In the genomic region with DNA sequence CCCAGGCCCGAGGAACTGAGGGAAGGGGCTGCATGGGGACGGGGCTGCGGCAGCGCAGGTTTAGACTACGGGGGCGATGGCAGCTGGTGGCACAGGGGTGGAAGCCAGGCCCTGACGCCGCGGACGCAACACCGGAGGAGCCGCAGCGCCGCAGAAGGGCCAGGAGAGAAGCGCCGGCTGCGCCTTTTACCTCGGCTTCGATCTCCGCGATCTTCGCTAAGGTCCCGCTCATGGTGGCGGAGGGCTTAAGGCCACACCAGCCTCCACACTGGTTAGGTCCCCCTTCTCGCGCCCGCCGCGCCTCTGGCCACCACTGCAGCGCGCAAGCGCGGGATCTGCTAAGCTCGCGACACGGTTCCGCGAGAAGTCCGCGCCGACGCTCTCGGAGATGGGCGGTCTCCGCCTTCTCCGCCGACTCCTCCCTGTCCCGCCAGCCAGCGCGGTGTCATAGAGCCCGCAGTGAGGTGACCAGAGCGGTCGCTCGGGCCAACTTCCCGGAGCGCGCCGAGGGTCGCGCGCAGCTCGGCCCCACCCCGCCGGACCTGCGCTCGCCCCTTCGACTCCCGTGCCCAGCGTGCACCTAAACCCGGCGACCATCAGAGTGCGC, we compare ENCODE assay signal across 8 mouse cellular contexts. TPM values are rescaled to one million over a fixed set of nuclear protein-coding genes. Genes with fewer than 3 reads are reported as not detected.
DNase-seq lines count a peak whose midpoint lies in the region; ATAC-seq and TF ChIP-seq lines count a peak whose summit lies in the region.

Drg1 (minus strand) TSS at position 337 of the 607 bp plus-strand sequence.

- peak within 1 kb of the TSS; percentile 51 for H3K27ac ChIP-seq in cortical plate, adult 2 months (ENCODE audit: insufficient read depth, low read length)

- TF ChIP-seq POLR2A in cortical plate, adult 2 months (IDR thresholded peaks at IDR 0.05; ENCODE audit: extremely low read depth, insufficient read depth, low read length): peak; percentile 92

- peak; percentile 79 to 91 for DNase-seq in gastrocnemius, adult 8-10 months (ENCODE audit: low spot score in 2 of 2)
- peak; percentile 82 for DNase-seq in hindlimb bud, embryonic 11.5 days (ENCODE audit: extremely low spot score, low read depth, low spot score)
- DNase-seq in left cerebral cortex, adult 8-10 months (ENCODE audit: low spot score in 2 of 2): peak; percentile 80 to 90
- DNase-seq in right cerebral cortex, postnatal 10 days (ENCODE audit: low spot score in 2 of 2): peak; percentile 96
- DNase-seq in urinary bladder, postnatal 25 days (ENCODE audit: low spot score): peak; percentile 89

- H3K36me3 ChIP-seq in megakaryocyte, embryonic 14.5 days (replicated peaks; ENCODE audit: low read length): peaks cover 36% of the 10 kb centered on the region

- no peaks in the 10 kb centered on the region for H3K27me3 ChIP-seq in megakaryocyte, embryonic 14.5 days (replicated peaks)

- no peak for TF ChIP-seq CTCF in cortical plate, adult 2 months (IDR thresholded peaks at IDR 0.05; ENCODE audit: extremely low read depth, insufficient read depth, low read length)

- H3K4me3 ChIP-seq in cortical plate, adult 2 months (ENCODE audit: insufficient read depth, low read length): peak within 1 kb of the TSS; percentile 95
- peak within 1 kb of the TSS; percentile 100 for H3K4me3 ChIP-seq in megakaryocyte, embryonic 14.5 days (replicated peaks)

- H3K9me3 ChIP-seq in megakaryocyte, embryonic 14.5 days: no peaks in the 10 kb centered on the region

- peak; percentile 96 for ATAC-seq in activated CD4-positive, CD25-positive, alpha-beta regulatory T cell, adult 4 months

- H3K4me1 ChIP-seq in cortical plate, adult 2 months (ENCODE audit: control insufficient read depth, insufficient read depth, low read length): peaks cover 4% of the 10 kb centered on the region; the same call in 1 of the 2 replicates
- peaks cover 34% of the 10 kb centered on the region for H3K4me1 ChIP-seq in megakaryocyte, embryonic 14.5 days

RNA-seq across cellular contexts. Expression of gene Drg1, which starts in this region (rescaled TPM):
- polyA plus RNA-seq in activated CD4-positive, CD25-positive, alpha-beta regulatory T cell, adult 4 months (2017; shearing (Covaris generic)): 100 to 1,000 TPM; 166 to 178 TPM
- 77.1 and 88.5 TPM in 2 replicates for polyA plus RNA-seq in cortical plate, adult 2 months (2012; rRNA removed)
- total RNA-seq in gastrocnemius, adult 8-10 months (2022): 10 to 100 TPM; 42.1 to 48.9 (median 44.3) TPM
- total RNA-seq in left cerebral cortex, adult 8-10 months (2022): 10 to 100 TPM; 95.6 to 98.8 (median 96.9) TPM
- 55.7 TPM in 1 of 2 replicates, not detected in the other for polyA plus RNA-seq in megakaryocyte, embryonic 14.5 days (2012; ENCODE audit: insufficient read depth, low replicate concordance)

Comparison
In these comparisons a context has a peak if more than half of its experiments do, and no peak if none do; other contexts are left out.
1. Peak in every context shown above with its lines: DNase-seq, ATAC-seq, H3K4me3 ChIP-seq and H3K27ac ChIP-seq.